Mouse (Mus musculus): ENCODE results near the gene Klk1b5. TPM values are rescaled to one million over a fixed set of nuclear protein-coding genes. Genes with fewer than 3 reads are reported as not detected.
"Not testable (repeated sequence)": the region's sequence is repeated elsewhere in the genome, so short reads cannot be mapped to it uniquely, and the experiment has no call there.

Gene Klk1b5
- total RNA-seq (2021), result not detected

DNA sequence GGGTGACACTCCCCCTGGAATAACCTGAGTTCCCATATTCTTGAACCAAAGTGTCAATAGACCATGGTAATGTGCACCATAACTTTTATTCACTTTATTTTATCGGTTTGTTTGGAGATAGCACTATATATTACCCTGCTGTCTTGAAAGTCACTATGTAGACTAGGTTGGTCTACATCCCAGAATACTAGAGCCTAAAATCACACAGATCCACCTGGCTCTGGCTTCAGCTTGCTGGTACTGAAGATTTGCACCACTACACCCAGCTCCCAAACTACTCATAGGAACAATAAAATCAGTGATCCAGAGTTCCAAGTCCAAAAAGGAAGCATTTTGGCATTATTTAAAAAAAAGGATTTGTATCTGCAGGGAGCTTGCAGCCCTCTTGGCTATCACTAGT, at the start of gene Klk1b5:
TSS of gene Klk1b5 (plus strand) at position 301 of the 400 bp plus-strand sequence.
- intact Hi-C loops (cut with DNase I), result no loop called here
- DNase-seq, result no peak

DNA sequence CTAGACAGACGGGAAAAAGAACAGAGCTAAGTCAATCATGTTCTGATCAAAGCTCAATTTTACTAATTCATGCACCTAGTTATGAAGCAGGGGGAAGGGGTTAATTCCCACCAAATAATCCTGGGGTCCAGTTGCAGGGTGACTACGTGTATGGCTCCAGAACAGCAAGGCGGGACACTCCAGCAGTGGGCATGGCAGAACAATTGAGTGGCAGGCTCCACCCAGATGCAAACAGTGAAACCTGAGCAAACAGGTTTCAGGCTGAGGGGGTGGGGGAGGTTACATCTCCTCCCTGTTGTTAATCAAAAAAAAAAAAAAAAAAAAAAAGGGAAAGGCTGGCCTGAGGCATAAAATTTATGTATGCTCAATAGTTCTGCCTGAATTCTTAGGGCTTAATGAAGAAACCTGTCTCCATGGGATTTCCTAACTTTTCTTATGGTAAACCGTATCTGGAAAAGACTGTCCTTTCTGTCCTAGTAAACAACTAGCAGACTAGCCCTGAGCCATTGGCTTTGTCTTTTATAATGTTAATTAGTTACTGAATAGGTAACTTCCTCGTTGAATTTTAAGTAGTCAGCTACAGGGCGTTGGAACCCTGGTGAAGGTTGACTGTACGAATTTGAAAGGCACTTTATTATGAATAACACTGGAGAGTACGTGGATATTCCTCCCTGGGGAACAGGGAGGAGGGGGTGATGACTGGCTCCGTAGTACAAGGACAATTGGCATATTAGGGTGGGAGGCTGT, 36.3 kb upstream of the Klk1b5 start:
- intact Hi-C loops (cut with DNase I), result no loop called here

GRCm38 (mm10) chr7:44186516-44186915, 29.2 kb upstream of the Klk1b5 start:
- intact Hi-C loops (cut with DNase I); DNase-seq: not testable (repeated sequence)

More for the DNA sequence above, 36.3 kb upstream of the Klk1b5 start:
- DNase-seq, result no peak

GRCm38 (mm10) chr7:44187936-44188335, 27.8 kb upstream of the Klk1b5 start, which contains the start of gene Klk1b24:
TSS of gene Klk1b24 (plus strand) at chr7:44188236.
- intact Hi-C loops (cut with DNase I); DNase-seq: not testable (repeated sequence)

DNA sequence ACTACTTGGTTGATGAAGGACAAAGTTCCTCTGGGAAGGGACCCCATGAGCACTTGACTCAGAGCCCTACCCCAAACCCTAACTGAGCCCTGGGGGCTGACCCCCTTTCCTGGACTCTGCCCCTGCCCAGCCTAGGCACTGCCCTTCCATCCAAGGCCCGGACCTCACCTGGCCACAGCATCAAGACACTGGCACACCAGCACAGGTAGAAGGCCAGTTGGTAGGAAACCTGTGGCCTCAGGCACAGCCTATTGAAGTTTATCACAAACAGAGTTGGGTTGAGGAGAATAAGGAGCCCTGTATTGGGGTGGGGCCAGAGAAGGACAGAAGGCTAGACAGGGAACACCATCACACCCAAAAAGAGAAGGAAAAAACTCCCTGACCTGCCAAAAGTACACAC, 22.3 kb upstream of the Klk1b5 start:
- DNase-seq; intact Hi-C loops (cut with DNase I): not testable (repeated sequence)

DNA sequence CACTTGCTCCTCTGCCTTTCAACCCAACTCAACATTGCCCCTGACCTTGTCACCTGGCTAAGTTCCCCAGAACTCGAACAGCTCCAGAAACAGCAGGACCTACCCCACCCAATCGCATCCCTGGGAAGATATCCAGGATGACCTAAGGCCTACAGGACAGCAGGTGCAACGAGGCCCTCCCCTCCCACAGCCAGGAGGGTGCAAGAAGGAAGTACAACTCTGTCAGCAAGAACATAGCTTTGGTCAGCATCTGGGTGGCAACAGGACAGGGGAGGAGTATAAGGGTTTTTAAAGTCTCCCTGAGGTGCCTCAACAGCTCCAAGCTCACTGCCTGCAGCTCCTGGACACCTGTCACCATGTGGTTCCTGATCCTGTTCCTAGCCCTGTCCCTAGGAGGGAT, 17.9 kb upstream of the Klk1b5 start, which contains the start of gene Klk1b3:
TSS of gene Klk1b3 (plus strand) at position 301 of the 400 bp plus-strand sequence.
- intact Hi-C loops (cut with DNase I), result no loop called here
- no peak for DNase-seq

DNA sequence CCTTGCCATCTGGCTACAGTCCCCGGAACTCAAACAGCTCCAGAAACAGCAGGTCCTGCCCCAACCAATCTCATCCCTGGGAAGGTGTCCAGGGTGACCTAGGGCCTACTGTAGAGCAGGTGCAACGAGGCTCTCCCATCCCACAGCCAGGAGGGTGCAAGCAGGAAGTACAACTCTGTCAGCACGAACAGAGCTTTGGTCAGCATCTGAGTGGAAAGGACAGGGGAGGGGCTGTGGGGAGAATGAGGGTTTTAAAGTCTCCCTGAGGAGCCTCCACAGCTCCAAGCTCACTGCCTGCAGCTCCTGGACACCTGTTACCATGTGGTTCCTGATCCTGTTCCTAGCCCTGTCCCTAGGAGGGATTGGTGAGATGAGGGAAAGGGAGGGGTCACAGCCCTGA, 8.6 kb upstream of the Klk1b5 start, which contains the start of gene Klk1b4:
TSS of gene Klk1b4 (plus strand) at position 301 of the 400 bp plus-strand sequence.
- DNase-seq; intact Hi-C loops (cut with DNase I): not testable (repeated sequence)

DNA sequence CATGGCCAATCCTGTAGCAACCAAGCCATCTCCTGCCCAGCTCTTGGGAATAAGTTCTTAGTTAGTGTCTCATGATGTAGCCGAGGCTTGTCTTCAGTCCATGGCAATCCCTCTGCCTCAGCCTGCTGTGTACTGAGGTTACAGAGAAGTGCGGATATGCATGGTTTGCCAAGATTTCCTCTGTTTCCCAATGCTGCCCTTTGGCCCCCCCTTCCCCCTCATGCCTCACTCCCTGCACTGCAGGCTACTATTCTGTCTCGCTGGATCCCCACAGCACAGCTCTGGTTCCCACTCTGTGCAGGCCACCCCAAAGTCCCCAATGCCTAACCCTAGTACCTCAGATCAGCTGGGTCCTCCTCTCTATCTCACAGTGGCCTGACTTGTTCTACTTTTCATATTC, 7.4 kb upstream of the Klk1b5 start:
- intact Hi-C loops (cut with DNase I), result no loop called here
- no peak for DNase-seq

GRCm38 (mm10) chr7:44221601-44222000, 5.9 kb downstream of the Klk1b5 start:
- DNase-seq; intact Hi-C loops (cut with DNase I): not testable (repeated sequence)

DNA sequence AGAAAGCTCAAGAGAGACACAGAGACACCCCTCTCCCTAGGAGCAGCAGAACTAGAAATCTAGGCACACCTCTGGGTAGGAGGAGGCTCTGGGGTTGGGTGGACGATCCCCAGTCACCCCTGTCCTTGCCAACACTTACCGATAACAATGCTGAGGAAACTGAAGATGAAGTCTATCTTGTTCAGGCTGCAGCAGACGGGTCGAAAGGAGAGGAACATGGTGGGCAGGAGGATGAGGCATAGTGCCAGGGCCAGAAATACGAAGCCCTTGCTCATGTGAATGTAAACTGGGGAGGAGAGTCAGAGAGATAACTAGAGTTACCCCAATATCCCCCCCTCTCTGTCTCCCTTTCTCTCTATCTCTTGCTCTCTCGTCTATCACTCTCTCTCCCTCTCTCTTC, 6.6 kb downstream of the Klk1b5 start:
- intact Hi-C loops (cut with DNase I); DNase-seq: not testable (repeated sequence)

- intact Hi-C loops (cut with DNase I), result no loop called here
- DNase-seq, result no peak
Measured at GRCm38 (mm10) chr7:44225076-44225475, 9.3 kb downstream of the Klk1b5 start, which contains the start of gene Klk1. TSS of gene Klk1 (plus strand) at chr7:44225360.

GRCm38 (mm10) chr7:44235909-44236308, 20.2 kb downstream of the Klk1b5 start, which contains the start of gene Gm36864:
TSS of gene Gm36864 (plus strand) at chr7:44236177.
- DNase-seq, result no peak
- intact Hi-C loops (cut with DNase I), result no loop called here

- intact Hi-C loops (cut with DNase I), result no loop called here
- no peak for DNase-seq
Measured at GRCm38 (mm10) chr7:44239913-44240312, 24.2 kb downstream of the Klk1b5 start.

- no peak for DNase-seq
- intact Hi-C loops (cut with DNase I), result no loop called here
Measured at GRCm38 (mm10) chr7:44240712-44241111, 25.0 kb downstream of the Klk1b5 start.

DNA sequence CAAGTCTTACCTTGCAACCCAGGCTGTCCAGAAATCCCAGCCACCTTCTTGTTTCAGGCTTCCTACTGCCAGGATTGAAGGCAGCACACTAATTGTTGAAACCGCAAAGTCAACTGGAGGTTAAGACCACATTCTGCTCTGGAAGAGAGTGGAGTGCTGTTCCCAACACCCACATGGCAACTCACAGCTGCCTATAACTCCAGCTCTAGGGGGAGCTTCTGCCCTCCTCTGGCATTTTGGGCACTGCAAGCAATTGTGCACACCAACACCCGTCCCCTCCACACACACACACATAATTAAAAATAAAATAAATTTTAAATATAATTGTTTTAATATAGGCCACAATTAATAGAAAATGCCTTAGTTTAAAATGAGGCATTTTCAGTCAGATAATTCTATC, 25.4 kb downstream of the Klk1b5 start:
- DNase-seq, result no peak
- intact Hi-C loops (cut with DNase I), result no loop called here

GRCm38 (mm10) chr7:44244080-44244479, 28.3 kb downstream of the Klk1b5 start:
- intact Hi-C loops (cut with DNase I), result no loop called here

DNA sequence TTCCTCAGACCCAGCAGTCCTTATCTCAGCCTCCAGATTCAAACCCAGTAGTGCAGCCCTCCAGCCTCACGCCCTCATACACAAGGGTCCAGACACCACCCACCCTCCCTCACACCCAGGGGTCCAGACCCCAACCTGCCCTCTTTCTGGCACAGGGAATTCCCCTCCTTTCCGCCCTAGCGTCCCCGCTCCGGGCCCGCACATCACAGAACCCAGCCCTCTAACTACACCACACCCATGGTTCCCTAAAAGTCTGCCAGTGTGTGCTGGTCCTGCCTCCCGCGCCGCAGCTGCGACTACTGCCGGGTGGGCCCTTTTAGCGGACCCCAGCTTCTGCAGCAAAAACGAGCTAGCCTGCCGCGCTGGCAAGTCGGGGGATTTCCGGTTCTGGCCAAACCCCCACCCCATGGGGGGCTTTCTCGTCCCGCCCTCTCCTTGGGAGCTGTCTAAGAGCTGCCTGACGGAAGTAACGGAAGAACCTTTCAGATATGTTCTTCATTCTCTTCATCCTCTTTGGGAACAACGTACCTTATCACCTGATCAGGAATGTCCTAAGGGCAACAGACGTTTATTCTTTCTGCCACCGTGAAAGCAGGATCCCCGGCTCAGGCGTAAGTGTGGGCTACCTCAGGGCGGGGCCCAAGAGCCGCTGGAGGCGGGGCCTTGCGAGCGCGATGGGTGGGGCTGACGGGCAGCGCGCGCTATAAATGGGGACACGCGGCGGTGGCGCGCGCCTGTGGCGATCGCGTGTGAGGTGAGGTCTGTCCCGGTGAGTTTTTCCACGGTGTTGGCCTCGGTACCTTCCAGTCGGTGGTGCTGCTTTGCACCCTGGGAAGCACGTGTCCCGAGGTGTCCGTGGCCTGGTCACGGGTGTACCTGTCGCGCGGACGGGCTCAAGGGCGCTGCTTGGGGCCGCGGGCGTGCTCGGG, 30.6 kb downstream of the Klk1b5 start, which contains the start of the genes 1700028J19Rik and 2410002F23Rik:
TSS of gene 1700028J19Rik (minus strand) at position 641 of the 929 bp plus-strand sequence.
TSS of gene 2410002F23Rik (plus strand) at position 668 of the 929 bp plus-strand sequence.
- DNase-seq, result peak; percentile 96
- intact Hi-C loops (cut with DNase I), result no loop called here

More at GRCm38 (mm10) chr7:44244080-44244479, 28.3 kb downstream of the Klk1b5 start:
- no peak for DNase-seq

DNA sequence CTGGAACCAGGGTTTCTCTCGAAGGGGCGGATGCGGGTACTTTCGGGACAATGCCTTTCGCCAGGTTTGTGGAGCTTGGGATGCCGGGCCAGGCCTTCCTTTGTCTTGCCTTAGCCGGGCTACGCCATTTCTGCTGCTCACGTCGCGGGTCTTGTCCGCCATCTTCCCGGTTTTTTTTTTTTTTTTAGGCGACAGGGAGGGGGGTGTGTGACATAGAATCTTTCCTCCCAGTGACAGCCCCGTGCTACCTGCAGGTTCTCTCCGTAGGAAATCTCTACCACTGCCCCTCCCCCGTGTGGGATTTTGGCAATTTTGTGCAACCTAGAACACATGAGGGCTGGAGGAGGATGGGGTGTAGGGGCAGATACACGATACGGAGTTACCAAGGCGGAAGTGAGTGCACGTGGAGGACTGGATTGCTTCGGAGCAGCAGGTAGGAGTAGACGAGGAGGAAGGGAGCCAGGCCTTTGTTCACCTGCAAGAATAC, 31.3 kb downstream of the Klk1b5 start:
- DNase-seq, result no peak
- intact Hi-C loops (cut with DNase I), result no loop called here

DNA sequence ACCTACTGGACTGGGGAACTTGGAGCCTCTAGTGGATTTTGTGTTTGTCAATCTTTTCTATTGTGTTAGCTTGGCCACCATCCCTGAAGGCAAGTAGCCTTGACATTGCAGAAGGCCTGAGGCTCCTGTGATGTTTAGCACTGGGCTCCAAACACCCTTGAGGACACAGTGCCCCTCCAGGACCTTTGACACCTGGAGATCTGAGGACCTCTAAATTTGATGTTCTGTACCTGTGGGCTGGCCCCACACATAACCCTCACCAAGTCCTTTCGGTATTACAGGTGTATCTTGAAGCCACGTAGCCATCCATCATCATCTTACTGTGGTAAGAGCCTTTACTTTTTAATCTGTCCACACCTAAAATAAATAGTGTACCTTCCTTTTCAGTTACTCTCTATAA, 32.2 kb downstream of the Klk1b5 start:
- intact Hi-C loops (cut with DNase I), result no loop called here
- DNase-seq, result no peak

GRCm38 (mm10) chr7:44249248-44249647, 33.5 kb downstream of the Klk1b5 start:
- intact Hi-C loops (cut with DNase I), result no loop called here
- no peak for DNase-seq

Measured in left cerebral cortex, postnatal 4 days (tissue).